Mouse (Mus musculus): ENCODE measurements around the gene Rps15a. TPM values are rescaled to one million over a fixed set of nuclear protein-coding genes. Genes with fewer than 3 reads are reported as not detected.

The Rps15a gene
- polyA plus RNA-seq, 1 experiment from 2014 or later: 1,074 TPM

DNA sequence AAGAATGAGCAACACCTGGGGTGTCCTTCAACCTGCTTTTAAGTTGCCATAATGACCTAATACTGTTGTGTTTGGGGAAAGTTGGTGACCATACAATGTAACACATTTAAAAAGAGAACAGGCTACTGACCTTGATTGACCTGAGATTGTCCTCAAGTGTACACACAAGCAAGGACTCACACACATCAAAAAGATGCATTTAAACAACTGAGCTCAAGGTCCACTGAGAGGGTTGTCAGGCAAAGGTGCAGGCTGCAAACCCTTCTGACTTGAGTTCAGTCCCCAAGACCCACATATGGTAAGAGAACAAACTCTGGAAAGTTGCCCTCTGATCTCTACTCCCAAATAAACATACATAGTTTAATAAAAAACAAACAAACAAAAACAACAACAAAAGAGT, 9.7 kb upstream of the Rps15a start:
- no peak overlapping the region for H3K27ac ChIP-seq
- DNase-seq (ENCODE audit: low spot score) (no peak), ATAC-seq (replicated peaks; ENCODE audit: low FRiP score, low read depth) (no peak)
- H3K27me3 ChIP-seq (ENCODE audit: insufficient read depth, low read length): no peaks in the 10 kb centered on the region
- H3K36me3 ChIP-seq (ENCODE audit: insufficient read depth, low read length): peaks cover 19% of the 10 kb centered on the region; the same call in 1 of the 2 replicates
- H3K4me1 ChIP-seq (replicated peaks; ENCODE audit: insufficient read depth, low read length): peaks cover 18% of the 10 kb centered on the region
- H3K9me3 ChIP-seq (replicated peaks; ENCODE audit: low read length): no peaks in the 10 kb centered on the region
- TF ChIP-seq CTCF (IDR thresholded peaks at IDR 0.05; ENCODE audit: low read depth): no peak
- no peak overlapping the region for H3K4me2 ChIP-seq (ENCODE audit: low read length)
- H3K4me3 ChIP-seq (replicated peaks; ENCODE audit: low read depth, low read length): no peak overlapping the region
- H3K9ac ChIP-seq (ENCODE audit: low read depth, low read length): no peak overlapping the region

DNA sequence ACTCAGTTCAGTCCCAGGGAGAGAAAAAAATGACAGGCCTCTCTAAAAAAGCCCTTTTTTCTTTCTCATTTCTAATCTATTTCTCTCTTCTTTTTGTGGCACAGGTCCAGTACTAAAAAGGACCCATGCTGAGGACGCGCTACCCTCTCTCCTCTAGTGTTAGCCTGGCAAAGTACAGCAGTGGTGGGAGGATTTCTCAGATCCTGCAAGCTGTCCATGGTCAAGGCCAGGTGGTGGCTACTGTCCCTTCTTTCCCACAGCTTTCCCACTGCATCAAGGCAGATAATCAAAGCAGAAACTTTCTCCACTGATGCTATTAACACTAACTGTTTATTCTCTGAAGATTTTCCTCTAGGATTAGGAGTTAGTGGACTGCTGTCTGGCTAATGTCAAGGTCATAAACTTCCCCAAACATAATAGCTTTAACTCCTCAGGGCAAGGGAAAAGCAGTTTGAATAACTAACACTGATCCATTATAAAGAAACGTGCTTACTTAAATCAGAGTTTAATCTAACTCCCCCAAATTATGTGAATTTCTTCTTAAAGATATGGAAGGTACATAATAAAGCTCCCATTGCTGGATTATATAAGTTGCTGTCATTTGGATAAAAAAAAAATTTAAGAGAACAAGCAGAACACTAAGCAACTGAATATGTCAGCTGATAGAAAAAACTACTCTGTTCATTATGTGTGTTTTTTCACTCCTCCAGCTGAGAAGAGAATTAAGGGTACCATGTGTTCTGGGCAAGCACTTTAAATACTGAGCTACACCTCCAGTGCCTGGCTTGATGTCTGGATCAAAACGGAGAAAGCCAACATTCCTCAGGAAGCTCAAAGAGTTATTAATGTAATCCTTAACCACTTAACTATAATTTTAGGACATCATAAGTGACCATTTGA, 7.8 kb upstream of the Rps15a start:
- Histone ChIP-seq H3K4me3 (replicated peaks; ENCODE audit: low read depth, low read length) (no peak overlapping the region), H3K4me2 (ENCODE audit: low read length) (no peak overlapping the region), H3K9me3 (replicated peaks; ENCODE audit: low read length) (no peaks in the 10 kb centered on the region), H3K9ac (ENCODE audit: low read depth, low read length) (no peak overlapping the region), H3K27ac (no peak overlapping the region), H3K36me3 (ENCODE audit: insufficient read depth, low read length) (peaks cover 28% of the 10 kb centered on the region; the same call in 1 of the 2 replicates), H3K4me1 (replicated peaks; ENCODE audit: insufficient read depth, low read length) (peaks cover 18% of the 10 kb centered on the region), H3K27me3 (ENCODE audit: insufficient read depth, low read length) (no peaks in the 10 kb centered on the region)
- 83% methylated on average over 4 of the region's 4 CpGs for WGBS
- no peak for ATAC-seq (replicated peaks; ENCODE audit: low FRiP score, low read depth)
- no peak for DNase-seq (ENCODE audit: low spot score)
- no peak for TF ChIP-seq CTCF (IDR thresholded peaks at IDR 0.05; ENCODE audit: low read depth)

DNA sequence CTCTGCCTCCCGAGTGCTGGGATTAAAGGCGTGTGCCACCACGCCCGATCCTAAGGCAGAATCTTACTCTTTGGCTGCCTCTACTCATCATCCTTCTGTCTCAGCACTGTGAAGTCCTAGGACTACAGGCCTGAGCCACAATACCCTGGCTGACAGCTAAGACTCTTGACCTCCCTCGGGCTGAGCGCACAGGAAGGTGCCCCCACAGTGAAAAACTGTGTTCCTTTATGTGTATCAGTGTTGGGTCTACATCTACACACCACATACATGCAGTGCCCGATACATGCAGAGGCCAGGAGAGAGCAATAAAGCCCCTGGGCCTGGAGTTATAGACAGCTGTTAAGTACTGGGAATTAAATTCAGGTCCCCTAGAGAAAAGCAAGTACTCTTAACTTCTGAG, 6.2 kb upstream of the Rps15a start:
- H3K4me2 ChIP-seq (ENCODE audit: low read length): no peak overlapping the region
- no peak for TF ChIP-seq CTCF (IDR thresholded peaks at IDR 0.05; ENCODE audit: low read depth)
- no peak for DNase-seq (ENCODE audit: low spot score)
- 0 out of 2 replicates have a peak, but pooled peaks cover 10% of the 10 kb centered on the region for H3K4me1 ChIP-seq (replicated peaks; ENCODE audit: insufficient read depth, low read length)
- no peaks in the 10 kb centered on the region for H3K27me3 ChIP-seq (ENCODE audit: insufficient read depth, low read length)
- H3K9ac ChIP-seq (ENCODE audit: low read depth, low read length): no peak overlapping the region
- WGBS: 95% methylated on average over 7 of the region's 7 CpGs
- H3K4me3 ChIP-seq (replicated peaks; ENCODE audit: low read depth, low read length): no peak overlapping the region
- no peak overlapping the region for H3K27ac ChIP-seq
- H3K36me3 ChIP-seq (ENCODE audit: insufficient read depth, low read length): peaks cover 28% of the 10 kb centered on the region; the same call in 1 of the 2 replicates
- H3K9me3 ChIP-seq (replicated peaks; ENCODE audit: low read length): no peaks in the 10 kb centered on the region
- ATAC-seq (replicated peaks; ENCODE audit: low FRiP score, low read depth): no peak

DNA sequence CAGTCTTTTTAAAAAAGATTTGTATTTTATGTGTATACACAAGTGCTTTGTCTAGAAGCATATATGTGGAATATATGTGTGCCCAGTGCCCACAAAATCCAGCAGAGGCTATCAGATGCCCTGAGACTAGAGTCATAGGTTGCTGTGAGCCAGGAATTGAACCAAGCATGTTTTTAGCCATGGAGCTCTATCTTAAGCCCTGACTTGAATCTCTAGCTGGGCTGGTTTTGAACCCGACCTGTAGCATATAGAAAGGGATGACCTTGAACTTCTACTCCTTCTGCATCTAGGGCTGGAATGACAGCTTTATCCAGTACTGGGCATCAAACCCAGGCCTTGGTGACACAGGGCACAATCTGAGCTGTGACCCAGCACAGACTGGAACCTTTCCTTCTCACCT, 4.7 kb upstream of the Rps15a start:
- no peaks in the 10 kb centered on the region for H3K9me3 ChIP-seq (replicated peaks; ENCODE audit: low read length)
- H3K4me1 ChIP-seq (replicated peaks; ENCODE audit: insufficient read depth, low read length): 0 out of 2 replicates have a peak, but pooled peaks cover 3% of the 10 kb centered on the region
- no peak overlapping the region for H3K4me3 ChIP-seq (replicated peaks; ENCODE audit: low read depth, low read length)
- DNase-seq (ENCODE audit: low spot score): no peak
- H3K27ac ChIP-seq: peak overlapping the region; percentile 77
- H3K9ac ChIP-seq (ENCODE audit: low read depth, low read length): 0 out of 2 replicates have a peak overlapping the region, but pooled peaks have one; percentile 18
- H3K27me3 ChIP-seq (ENCODE audit: insufficient read depth, low read length): no peaks in the 10 kb centered on the region
- WGBS: 77% methylated on average over 1 of the region's 1 CpGs
- H3K4me2 ChIP-seq (ENCODE audit: low read length): no peak overlapping the region
- no peak for ATAC-seq (replicated peaks; ENCODE audit: low FRiP score, low read depth)
- no peak for TF ChIP-seq CTCF (IDR thresholded peaks at IDR 0.05; ENCODE audit: low read depth)
- H3K36me3 ChIP-seq (ENCODE audit: insufficient read depth, low read length): peaks cover 28% of the 10 kb centered on the region; the same call in 1 of the 2 replicates

DNA sequence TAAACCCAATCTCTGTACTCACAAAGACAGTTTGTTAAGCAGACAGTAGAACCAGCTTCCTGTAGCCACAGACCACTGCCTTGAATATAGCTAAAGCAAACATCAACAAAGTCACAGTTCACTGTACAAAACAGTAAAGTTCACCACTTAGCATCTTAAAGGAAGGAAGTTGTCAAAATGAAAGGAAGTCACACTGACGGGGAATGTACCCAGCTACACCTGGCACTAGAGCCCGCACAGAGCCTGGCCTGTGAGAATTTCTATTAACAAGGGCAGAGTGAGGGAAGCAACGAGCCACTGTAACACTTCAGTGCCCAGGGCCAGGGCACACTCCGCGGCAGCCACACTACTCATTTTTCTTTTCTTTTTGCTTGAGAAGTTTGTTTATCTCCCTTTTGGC, 4.0 kb upstream of the Rps15a start:
- H3K27ac ChIP-seq: peak overlapping the region; percentile 77
- no peaks in the 10 kb centered on the region for H3K27me3 ChIP-seq (ENCODE audit: insufficient read depth, low read length)
- no peaks in the 10 kb centered on the region for H3K9me3 ChIP-seq (replicated peaks; ENCODE audit: low read length)
- H3K36me3 ChIP-seq (ENCODE audit: insufficient read depth, low read length): peaks cover 28% of the 10 kb centered on the region; the same call in 1 of the 2 replicates
- ATAC-seq (replicated peaks; ENCODE audit: low FRiP score, low read depth) (no peak), DNase-seq (ENCODE audit: low spot score) (peak; percentile 36)
- no peak overlapping the region for H3K4me2 ChIP-seq (ENCODE audit: low read length)
- H3K9ac ChIP-seq (ENCODE audit: low read depth, low read length): no peak overlapping the region
- H3K4me3 ChIP-seq (replicated peaks; ENCODE audit: low read depth, low read length): no peak overlapping the region
- no peak for TF ChIP-seq CTCF (IDR thresholded peaks at IDR 0.05; ENCODE audit: low read depth)
- H3K4me1 ChIP-seq (replicated peaks; ENCODE audit: insufficient read depth, low read length): 0 out of 2 replicates have a peak, but pooled peaks cover 3% of the 10 kb centered on the region
- 24% methylated on average over 5 of the region's 5 CpGs for WGBS

DNA sequence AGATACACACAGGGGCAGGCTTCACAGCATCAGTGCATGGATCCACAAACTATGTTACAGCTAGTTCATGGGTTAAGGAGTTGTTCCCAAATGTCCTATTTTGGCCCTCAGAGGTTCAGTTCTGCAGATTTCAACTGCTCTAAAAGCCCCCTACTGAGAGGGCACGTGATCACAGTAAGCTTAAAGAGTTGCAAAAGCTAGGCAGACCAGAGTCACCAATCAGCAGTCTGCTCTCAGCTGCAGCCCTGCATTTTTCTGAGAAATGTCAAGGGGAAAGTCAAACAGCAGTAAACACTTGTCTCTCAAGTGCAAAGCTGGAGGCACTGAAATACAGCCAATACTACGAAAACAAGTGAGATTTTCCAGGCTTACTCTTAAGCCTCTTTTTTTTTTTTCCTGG, 3.2 kb upstream of the Rps15a start:
- no peak for TF ChIP-seq CTCF (IDR thresholded peaks at IDR 0.05; ENCODE audit: low read depth)
- no peak overlapping the region for H3K4me2 ChIP-seq (ENCODE audit: low read length)
- H3K27ac ChIP-seq: peak overlapping the region; percentile 77
- H3K4me3 ChIP-seq (replicated peaks; ENCODE audit: low read depth, low read length): no peak overlapping the region
- H3K9ac ChIP-seq (ENCODE audit: low read depth, low read length): no peak overlapping the region
- H3K4me1 ChIP-seq (replicated peaks; ENCODE audit: insufficient read depth, low read length): peaks cover 3% of the 10 kb centered on the region; the same call in 1 of the 2 replicates
- no peak for DNase-seq (ENCODE audit: low spot score)
- 54% methylated on average over 2 of the region's 2 CpGs for WGBS
- peaks cover 28% of the 10 kb centered on the region for H3K36me3 ChIP-seq (ENCODE audit: insufficient read depth, low read length)
- no peaks in the 10 kb centered on the region for H3K27me3 ChIP-seq (ENCODE audit: insufficient read depth, low read length)
- H3K9me3 ChIP-seq (replicated peaks; ENCODE audit: low read length): no peaks in the 10 kb centered on the region
- no peak for ATAC-seq (replicated peaks; ENCODE audit: low FRiP score, low read depth)
